Mouse (Mus musculus): ENCODE results near the gene Mllt3.

DNA sequence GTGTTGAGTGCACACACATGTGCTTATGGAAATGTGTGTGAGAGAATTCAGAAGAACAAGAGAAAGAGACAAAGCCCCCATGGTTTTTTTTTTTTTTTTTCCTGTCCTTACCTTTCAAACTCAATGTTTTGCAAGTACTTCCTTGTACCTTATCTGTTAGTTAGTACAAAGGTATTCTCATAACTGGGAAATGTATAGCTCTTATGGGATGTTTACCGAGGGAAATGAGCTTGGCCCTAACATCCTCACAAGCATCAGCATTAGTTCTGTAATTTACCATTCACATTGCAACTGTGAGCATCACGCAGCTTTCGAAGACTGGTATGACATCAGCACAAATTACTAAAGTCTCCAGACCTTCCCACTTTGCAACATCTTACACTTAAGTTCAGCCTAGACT, 231.8 kb downstream of the Mllt3 start:
- TF ChIP-seq CTCF (IDR thresholded peaks at IDR 0.05; ENCODE audit: low read depth, low read length) (no peak), POLR2A (IDR thresholded peaks at IDR 0.05; ENCODE audit: extremely low read depth, insufficient read depth, low read length) (no peak)

Data from liver, adult 2 months (tissue).